Mouse (Mus musculus) hematopoietic stem cell, adult 5-6 weeks (primary cell): ENCODE measurements around the gene H2-D1. TPM values are rescaled to one million over a fixed set of nuclear protein-coding genes. Genes with fewer than 3 reads are reported as not detected.

Experiments
- ATAC-seq, 2 experiments: fragments of 125-278 bp in 1 of 2; replicated peaks in 1 of 2; 2 replicates each; pipeline ENCODE4 v1.8.0; 2016 to 2017; ENCODE audit warnings: inconsistent platforms in 2 of 2, mild to moderate bottlenecking in 2 of 2, moderate number of reproducible peaks in 2 of 2, low read depth in 1 of 2, moderate TSS enrichment in 1 of 2; ENCODE audit not compliant: low FRiP score in 2 of 2, poor library complexity in 2 of 2, severe bottlenecking in 2 of 2, insufficient read depth in 1 of 2, low TSS enrichment in 1 of 2
- total RNA-seq: library from RNA; stranded (forward); fragments of 172-1452, 232-1000 nt; gene quantifications from 2 replicates; pipeline ENCODE4 v1.2.3, GENCODE M21; 2017

The H2-D1 gene
- total RNA-seq, 1 experiment from 2014 or later: 627 TPM

DNA sequence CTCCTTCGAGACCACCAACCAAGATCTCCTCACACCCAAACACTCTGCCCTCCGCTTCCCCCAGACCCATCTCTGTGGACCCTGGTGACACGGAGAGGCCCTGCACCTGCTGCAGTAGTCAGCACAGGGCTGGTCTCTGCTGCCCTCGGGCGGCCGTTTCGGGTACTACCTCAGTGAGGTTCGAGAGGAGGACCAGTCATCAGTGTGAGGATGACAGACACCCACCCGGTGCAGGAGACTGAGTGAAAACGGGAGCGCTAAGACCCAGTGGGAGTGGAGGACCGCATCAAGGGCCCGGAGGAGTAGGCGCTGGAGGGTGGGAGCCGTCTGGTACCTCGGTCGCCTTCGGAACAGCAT is 26.2 kb upstream of the H2-D1 start:
- ATAC-seq: peak; percentile 66 to 70

- no peak for ATAC-seq
These were observed 25.5 kb upstream of the H2-D1 start for GRCm38 (mm10) chr17:35236996-35237395.

DNA sequence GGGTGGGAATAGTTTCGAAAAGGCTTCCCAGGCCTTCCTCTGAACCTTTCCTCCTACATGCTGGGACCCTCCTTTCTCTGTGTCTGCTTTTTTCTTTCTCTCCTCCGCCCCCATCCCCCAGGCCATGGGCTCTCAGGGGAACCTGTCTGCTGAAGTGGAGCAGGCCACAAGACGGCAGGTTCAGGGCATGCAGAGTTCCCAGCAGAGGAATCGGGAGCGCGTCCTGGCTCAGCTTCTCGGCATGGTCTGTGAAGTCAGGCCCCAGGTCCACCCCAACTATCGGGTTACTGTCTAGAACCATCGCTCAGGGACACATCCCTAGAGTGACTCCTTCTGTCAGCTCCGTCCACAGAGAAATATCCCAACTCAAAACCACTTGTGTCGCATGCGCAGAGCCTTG is 25.0 kb upstream of the H2-D1 start:
- ATAC-seq: no peak

DNA sequence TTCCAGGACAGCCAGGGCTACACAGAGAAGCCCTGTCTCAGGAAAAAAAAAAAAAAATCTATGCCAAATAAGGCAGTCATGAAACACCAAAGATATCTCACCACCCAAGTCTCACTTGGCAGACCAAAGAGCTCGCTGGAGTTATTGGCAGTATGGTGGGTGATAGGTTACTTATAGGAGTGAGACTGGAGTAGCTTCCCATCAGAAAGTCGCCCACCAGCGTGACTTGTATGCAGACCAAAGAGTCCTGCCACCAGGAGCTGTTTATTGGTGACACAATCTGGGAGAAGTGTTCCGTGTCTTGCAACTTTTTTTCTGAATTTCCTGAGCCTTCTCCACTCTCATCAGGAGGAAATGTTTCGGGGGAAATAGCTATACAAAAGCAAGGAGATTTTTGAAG is 22.8 kb upstream of the H2-D1 start:
- ATAC-seq: no peak

DNA sequence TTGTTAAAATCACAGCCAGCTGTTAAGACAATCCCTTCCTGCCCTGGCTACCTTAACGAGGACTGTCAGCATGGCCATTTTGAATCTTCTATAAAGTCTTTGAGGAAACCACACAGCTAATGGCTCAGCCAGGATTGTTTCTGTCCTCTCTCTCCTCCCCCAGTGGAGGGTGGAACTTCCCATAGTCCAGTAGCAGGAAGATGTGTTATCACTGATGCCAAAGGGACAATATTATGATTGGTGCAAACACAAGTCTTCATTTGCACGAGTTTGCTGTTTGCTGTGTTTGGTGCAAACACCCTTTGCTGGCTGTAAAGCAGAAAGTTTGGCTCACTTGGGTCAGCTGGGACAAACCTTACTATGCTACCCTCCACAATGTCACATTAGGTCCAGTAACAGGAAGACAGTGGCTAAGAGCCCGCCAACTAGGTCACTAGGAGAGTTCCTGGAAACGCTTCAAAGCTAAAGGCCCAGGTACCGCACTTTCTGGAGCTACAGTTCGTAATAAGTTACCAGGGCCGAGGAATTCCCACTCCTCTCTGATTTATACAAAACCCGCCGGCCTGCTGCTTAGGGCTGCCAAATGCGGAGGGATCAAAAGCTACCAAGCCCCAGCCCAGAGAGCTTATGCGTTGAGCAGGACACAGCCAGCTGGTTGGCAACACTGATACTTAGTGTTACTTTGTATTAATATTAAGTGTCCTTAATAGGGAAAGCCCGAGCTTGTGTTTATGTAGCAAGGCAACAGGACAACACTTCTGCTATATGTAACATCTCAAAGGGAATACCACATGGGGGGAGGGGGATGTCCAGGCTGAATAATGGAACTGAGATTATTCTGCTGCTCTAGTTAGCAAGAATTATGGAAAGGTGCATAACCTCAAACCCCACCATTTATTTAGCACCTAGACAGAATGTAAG is 21.9 kb upstream of the H2-D1 start:
- no peak for ATAC-seq

- peak; percentile 74 to 83 for ATAC-seq
These were observed 21.1 kb upstream of the H2-D1 start, which contains the start of gene Ddx39b for GRCm38 (mm10) chr17:35241305-35242014. TSS of gene Ddx39b (plus strand) at chr17:35241746.

DNA sequence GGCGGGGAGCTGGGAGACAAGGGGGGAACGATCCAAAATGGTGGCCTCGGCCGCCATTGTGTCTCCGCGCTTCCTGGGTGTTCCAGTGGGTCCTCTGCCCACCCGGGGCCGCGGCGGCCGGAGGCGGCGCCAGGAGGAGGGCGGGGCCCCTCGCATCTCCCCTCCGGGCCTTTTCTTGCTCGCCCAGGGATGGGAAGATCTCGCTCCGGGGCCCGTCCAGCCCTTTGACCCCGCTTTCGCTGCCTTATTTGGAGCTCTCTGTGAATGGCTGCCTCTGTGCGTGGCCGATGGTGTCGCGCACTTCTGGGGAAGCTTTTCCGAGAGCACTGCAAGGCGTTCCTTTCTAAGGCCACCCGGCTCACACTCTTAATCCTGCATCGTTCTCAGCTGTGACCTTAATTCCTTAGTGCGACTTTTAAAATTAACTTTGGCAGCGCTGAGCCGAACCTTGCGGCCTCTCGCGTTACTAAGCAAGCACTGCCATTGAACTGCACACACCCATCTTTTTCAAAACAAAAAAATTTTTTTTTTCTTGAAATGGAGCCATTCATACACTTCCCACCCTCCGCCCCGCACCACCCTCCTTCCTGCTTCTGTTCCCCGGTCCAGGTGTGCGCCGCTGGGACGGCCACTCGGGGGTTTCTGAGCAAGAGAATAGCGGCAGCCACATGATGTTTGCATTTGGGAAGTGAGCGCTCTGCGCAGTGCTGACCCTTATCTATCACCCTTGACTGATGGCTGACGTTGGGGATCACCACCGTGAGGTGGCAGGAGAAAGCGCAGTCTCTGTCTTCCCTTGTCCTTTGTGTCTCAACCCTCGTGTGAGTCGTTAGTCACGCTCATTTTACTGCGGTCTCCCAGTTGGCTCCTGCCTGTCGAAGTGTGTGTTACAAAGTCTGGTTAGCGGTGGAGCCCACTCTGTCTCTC is 20.3 kb upstream of the H2-D1 start:
- peak in 1 of 2 experiments; percentile 37; a peak in 1 of 4 replicates for ATAC-seq

DNA sequence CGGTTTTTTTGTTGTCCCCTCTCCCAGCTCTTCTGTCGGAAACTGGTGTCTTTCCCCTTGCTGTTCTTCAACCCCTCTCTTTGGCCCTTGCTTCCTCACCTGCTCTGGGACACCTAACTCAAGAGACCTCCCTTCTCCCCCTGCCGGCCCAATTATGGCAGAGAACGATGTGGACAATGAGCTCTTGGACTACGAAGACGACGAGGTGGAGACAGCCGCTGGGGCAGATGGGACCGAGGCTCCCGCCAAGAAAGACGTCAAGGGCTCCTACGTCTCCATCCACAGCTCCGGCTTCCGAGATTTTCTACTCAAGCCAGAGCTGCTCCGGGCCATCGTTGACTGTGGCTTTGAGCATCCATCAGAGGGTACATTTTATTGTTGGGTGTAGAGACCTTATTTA is 19.4 kb upstream of the H2-D1 start:
- no peak for ATAC-seq

DNA sequence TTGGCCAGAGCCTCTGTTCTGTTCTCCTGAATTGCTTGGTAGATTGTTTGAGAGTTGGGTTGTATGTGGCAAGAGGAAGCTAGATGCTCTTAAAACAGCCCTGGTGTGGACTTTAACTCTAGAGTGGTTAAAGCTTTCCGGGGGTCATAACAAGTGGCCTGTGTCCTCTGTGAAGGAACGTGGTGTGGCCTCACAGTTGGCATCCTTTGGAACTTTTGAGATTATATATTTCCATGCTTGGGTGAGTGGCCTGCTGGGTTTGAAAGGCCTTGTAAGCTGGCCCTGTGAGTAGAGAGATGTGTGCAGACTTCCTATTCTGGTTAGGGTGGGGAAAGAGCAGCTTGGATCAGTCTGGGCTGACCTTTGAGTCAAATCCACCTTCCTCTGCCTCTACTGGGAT is 17.5 kb upstream of the H2-D1 start:
- no peak for ATAC-seq

DNA sequence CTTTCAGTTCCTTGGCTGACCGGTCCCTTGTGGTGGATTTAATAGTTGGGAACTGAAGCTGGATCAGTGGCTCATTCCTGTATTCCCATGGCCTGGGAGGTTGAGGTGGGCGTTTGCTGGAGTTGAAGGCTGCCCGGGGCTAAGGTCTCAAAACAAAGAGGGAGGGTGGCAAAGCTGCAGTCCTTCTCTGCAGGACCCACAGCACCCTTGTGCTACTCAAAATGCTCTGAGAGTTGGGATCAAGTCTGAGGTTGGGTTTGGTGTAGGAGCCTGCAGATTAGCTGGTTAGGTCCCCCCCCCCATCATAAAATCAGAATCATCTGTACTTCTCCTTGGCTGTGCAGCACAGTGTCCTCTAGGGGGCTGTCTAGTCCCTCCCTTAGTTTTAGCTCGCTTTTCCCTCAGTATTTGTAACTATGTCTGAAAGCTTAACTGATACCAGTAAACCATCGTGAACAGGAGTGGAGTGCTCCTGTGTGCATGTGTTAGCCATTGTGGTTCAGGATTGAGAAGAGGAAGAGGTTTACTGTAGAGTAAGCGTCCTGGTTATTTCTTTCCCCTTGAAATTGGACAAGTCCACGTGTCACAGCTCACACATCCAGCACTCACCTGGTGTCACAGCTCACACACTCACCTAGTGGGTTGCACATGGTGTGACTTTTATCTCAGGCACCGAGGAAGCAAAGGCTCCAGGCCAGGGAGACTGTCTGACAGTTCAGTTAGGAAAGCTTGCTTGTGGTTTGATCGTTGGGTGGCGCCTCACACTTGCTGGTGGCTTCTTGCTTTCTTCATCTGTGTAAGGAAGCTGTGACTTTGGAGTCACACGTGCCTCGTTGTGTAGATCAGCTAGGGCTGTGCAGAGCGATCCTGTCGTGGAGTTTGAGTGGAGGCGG is 16.6 kb upstream of the H2-D1 start:
- ATAC-seq: no peak

DNA sequence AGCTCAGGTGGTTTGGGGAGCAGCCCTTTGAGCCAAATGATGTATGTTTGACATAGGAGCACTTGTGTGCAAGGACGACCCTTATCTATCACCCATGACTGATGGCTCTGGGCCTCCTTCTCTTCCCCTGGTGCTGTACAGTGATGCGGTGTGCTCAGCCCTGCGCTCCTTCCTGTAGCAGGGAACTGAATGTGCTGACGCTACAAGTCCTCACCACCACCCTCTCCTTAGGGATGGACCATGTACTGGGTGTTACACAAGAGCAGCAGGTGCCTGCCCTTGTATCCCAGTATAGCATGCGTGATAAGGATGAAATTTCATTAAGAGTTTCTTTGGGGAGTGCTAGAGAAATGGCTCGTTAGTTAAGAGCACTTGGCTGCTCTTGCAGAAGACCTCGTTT is 15.4 kb upstream of the H2-D1 start:
- ATAC-seq: no peak

- no peak for ATAC-seq
These were observed 13.5 kb upstream of the H2-D1 start for GRCm38 (mm10) chr17:35248986-35249385.

DNA sequence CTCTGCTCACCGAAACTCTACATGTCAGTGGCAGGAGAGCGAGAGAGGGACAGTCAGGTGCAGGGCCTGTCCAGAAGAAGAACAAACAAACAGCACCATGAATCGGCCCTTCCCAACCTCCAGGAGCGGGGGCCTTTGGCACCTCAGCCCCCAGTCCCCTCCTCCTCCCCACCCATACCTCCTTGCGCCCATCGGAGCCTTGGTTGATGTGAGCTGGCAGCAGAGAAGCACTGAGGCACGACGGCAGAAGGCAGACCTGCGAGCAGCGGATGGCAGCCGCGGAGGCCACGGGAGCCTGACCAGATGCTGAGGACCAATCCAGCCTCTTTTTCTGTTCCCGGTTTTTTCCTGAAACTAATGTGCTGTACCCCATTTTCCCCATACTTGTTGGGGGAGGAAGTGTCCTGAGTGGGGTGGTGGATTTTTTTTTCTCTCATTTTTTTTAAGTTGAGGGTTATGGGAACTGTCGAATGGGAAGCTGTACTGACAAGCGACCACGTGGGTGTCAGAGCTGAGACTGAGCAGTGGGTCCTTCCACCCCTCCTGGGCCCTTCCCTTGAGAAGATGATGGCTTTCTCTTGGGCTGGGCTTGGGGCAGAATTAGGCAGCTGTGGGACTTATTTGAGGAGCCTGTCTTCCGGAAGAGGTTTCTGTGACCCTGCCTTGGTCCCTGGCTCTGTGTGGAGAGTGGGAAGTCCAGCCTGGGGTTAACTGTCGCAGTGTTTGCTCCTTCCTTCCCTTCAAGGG is 12.9 kb upstream of the H2-D1 start:
- ATAC-seq: no peak

- ATAC-seq: no peak
These were observed 12.0 kb upstream of the H2-D1 start for GRCm38 (mm10) chr17:35250348-35251120.

DNA sequence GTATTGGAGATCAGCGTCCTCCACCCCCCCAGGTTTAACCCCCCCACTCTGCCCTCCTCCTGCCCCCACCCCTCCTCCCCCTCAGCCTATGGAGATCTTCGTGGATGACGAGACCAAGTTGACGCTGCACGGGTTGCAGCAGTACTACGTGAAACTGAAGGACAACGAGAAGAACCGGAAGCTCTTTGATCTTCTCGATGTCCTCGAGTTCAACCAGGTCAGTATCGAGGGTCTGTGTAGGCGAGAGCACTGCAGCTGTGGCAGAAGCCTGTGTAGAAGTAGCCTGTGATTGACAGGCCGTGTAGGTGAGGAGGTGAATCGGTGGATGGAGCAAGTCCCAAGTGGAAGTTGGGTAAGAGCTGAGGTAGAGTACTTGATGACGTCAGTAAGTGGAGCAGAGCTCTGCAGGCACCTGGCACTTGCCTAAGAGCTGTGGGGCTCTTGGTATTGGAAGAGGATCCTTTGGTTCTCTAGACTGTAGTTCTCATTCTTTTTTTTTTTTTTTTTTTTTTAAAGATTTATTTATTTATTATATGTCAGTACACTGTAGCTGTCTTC is 11.3 kb upstream of the H2-D1 start:
- ATAC-seq: peak in 1 of 2 experiments; percentile 43; a peak in 1 of 4 replicates
